Mouse (Mus musculus) NIH3T3 (cell line): Measurements from ENCODE around the gene Gng5.

Experiments
- DNase-seq: peaks from one replicate; pipeline ENCODE4 v3.0.0-alpha.2; 2012; ENCODE audit warnings: low read depth

Gene Gng5

GRCm38 (mm10) chr3:146540521-146541273 is 41.1 kb downstream of the Gng5 start:
- no peak for DNase-seq

DNA sequence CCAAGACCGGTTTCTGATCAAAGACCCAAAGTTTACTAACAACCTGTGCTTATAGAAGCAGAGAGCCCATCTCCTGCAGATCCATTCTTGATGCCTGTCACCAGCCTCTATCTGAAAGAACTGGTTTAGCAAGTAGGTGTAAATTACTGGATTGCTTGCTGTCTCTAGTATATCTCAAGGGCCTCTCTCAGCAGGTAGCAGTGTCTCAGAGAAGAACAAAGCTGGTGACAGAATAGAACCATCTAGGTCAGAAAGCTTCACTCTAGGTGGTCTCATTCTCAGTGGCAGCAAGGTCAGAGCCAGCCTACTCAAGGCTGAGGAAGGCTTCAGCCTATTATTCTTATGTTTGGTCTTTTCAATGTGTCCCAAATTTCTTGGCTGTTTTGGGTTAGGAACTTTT is 44.0 kb downstream of the Gng5 start:
- DNase-seq: no peak

- no peak for DNase-seq
Observed at GRCm38 (mm10) chr3:146554816-146555215, 55.2 kb downstream of the Gng5 start.
